Mouse (Mus musculus) lung, adult 2 months (tissue): ENCODE results near the gene Stx1a. TPM values are rescaled to one million over a fixed set of nuclear protein-coding genes. Genes with fewer than 3 reads are reported as not detected.
A peak's percentile ranks its signal among the peaks of the same experiment; 100 is the strongest.

Experiments used
- DNase-seq: peaks from one replicate; pipeline ENCODE4 v3.0.0; 2022
- H3K4me1 ChIP-seq: fragments of 200-500 bp; 2 replicates; pipeline ENCODE4 v1.6.1; 2011; ENCODE audit warnings: low read length; ENCODE audit not compliant: control insufficient read depth, insufficient read depth
- H3K4me3 ChIP-seq: fragments of 200-500 bp; replicated peaks from 2 replicates; pipeline ENCODE3; 2011; ENCODE audit warnings: low read depth, mild to moderate bottlenecking, control low read depth, low read length; ENCODE audit errors: extremely low read depth
- CTCF ChIP-seq: fragments of 200-500 bp; IDR thresholded peaks from 2 replicates; pipeline ENCODE4 v1.5.1; 2011; ENCODE audit warnings: mild to moderate bottlenecking, low read length, control low read depth; ENCODE audit not compliant: insufficient read depth
- POLR2A ChIP-seq: fragments of 200-500 bp; IDR thresholded peaks from 2 replicates; pipeline ENCODE4 v1.6.1; 2011; ENCODE audit warnings: low read depth, mild to moderate bottlenecking, control low read depth, low read length, borderline replicate concordance; ENCODE audit errors: extremely low read depth
- WGBS: fragments of 180-500 bp; shearing (Covaris S2); methylation state at CpG from one replicate; pipeline ENCODE4 v1.1.7; 2018; 5-methylcytosine and 5-hydroxymethylcytosine counted together
- polyA plus RNA-seq: library from polyadenylated mRNA; depleted of rRNA; stranded (reverse); fragments of >200 nt; gene quantifications from 2 replicates; pipeline ENCODE4 v1.2.3, GENCODE M21; 2012

Stx1a gene
- polyA plus RNA-seq, 1 experiment: 10.6 TPM

GRCm38 (mm10) chr5:134983771-134984170 lies 39.5 kb upstream of the Stx1a start:
- TF ChIP-seq POLR2A (no peak), CTCF (no peak)
- H3K4me3 ChIP-seq: no peak overlapping the region
- H3K4me1 ChIP-seq: peaks cover 9% of the 10 kb centered on the region; the same call in 1 of the 2 replicates
- DNase-seq: no peak
- WGBS: 35% methylated on average over 3 of the region's 3 CpGs

- TF ChIP-seq CTCF: no peak
- TF ChIP-seq POLR2A: peak; percentile 95
- DNase-seq: peak; percentile 82
- 3% methylated on average over 25 of the region's 25 CpGs for WGBS
- Histone ChIP-seq H3K4me3 (peak within 1 kb of the TSS; percentile 74), H3K4me1 (peaks cover 14% of the 10 kb centered on the region)
These were observed 37.5 kb upstream of the Stx1a start, which contains the start of gene Cldn3 for GRCm38 (mm10) chr5:134985633-134986297. Gene Cldn3 (plus strand): TSS chr5:134986214.

- TF ChIP-seq POLR2A (peak; percentile 50; the same call in 1 of the 2 replicates), CTCF (no peak)
- H3K4me1 ChIP-seq: peaks cover 14% of the 10 kb centered on the region
- H3K4me3 ChIP-seq: peak overlapping the region; percentile 74
- 6% methylated on average over 79 of the region's 79 CpGs for WGBS
- peak; percentile 63 for DNase-seq
These were observed 36.7 kb upstream of the Stx1a start for GRCm38 (mm10) chr5:134986298-134987268.

GRCm38 (mm10) chr5:134989166-134989565 lies 34.1 kb upstream of the Stx1a start:
- 37% methylated on average over 11 of the region's 11 CpGs for WGBS
- Histone ChIP-seq H3K4me1 (peaks cover 17% of the 10 kb centered on the region), H3K4me3 (peak overlapping the region; percentile 40)
- no peak for DNase-seq
- TF ChIP-seq POLR2A: no peak
- no peak for TF ChIP-seq CTCF

GRCm38 (mm10) chr5:134989741-134990140 lies 33.5 kb upstream of the Stx1a start:
- no peak for DNase-seq
- no peak for TF ChIP-seq POLR2A
- no peak for TF ChIP-seq CTCF
- H3K4me1 ChIP-seq: peaks cover 15% of the 10 kb centered on the region
- WGBS: 14% methylated on average over 6 of the region's 6 CpGs
- H3K4me3 ChIP-seq: no peak overlapping the region

GRCm38 (mm10) chr5:134992566-134992965 lies 30.7 kb upstream of the Stx1a start:
- TF ChIP-seq CTCF: no peak
- TF ChIP-seq POLR2A: no peak; the same call in 1 of the 2 replicates
- peaks cover 8% of the 10 kb centered on the region for H3K4me1 ChIP-seq
- WGBS: 55% methylated on average over 5 of the region's 5 CpGs
- H3K4me3 ChIP-seq: no peak overlapping the region
- no peak for DNase-seq

GRCm38 (mm10) chr5:134998359-134998758 lies 24.9 kb upstream of the Stx1a start:
- 50% methylated on average over 6 of the region's 6 CpGs for WGBS
- TF ChIP-seq POLR2A: no peak
- no peak for TF ChIP-seq CTCF
- H3K4me3 ChIP-seq: no peak overlapping the region
- DNase-seq: no peak
- H3K4me1 ChIP-seq: peaks cover 4% of the 10 kb centered on the region; the same call in 1 of the 2 replicates

GRCm38 (mm10) chr5:134999797-135000196 lies 23.5 kb upstream of the Stx1a start:
- 87% methylated on average over 4 of the region's 4 CpGs for WGBS
- H3K4me1 ChIP-seq: peaks cover 4% of the 10 kb centered on the region; the same call in 1 of the 2 replicates

GRCm38 (mm10) chr5:135000751-135001150 lies 22.5 kb upstream of the Stx1a start:
- Histone ChIP-seq H3K4me3 (no peak overlapping the region), H3K4me1 (peaks cover 4% of the 10 kb centered on the region; the same call in 1 of the 2 replicates)
- WGBS: 61% methylated on average over 16 of the region's 16 CpGs
- DNase-seq: no peak
- TF ChIP-seq POLR2A: no peak; the same call in 1 of the 2 replicates
- no peak for TF ChIP-seq CTCF

More at GRCm38 (mm10) chr5:134999797-135000196, 23.5 kb upstream of the Stx1a start:
- no peak for TF ChIP-seq POLR2A
- no peak for TF ChIP-seq CTCF
- DNase-seq: no peak
- no peak overlapping the region for H3K4me3 ChIP-seq
